Mouse (Mus musculus) adrenal gland, adult 8-10 months (tissue): Measurements from ENCODE around the gene Gm49661. TPM values are rescaled to one million over a fixed set of nuclear protein-coding genes. Genes with fewer than 3 reads are reported as not detected.

Source experiments
- DNase-seq: peaks from one replicate; pipeline ENCODE4 v3.0.0; 2022
- total RNA-seq, 4 experiments: library from RNA; stranded (reverse); gene quantifications; 2 replicates each; pipeline ENCODE4 v1.2.4; 2022

The Gm49661 gene
- total RNA-seq = 1 to 10 TPM in 2 of 4 experiments, not detected in 2; 1.7 to 2.3 TPM

- peak; percentile 63 for DNase-seq
These were observed at the start of gene Gm49661, which contains the start of the genes Prdx2 and Rnaseh2a for GRCm38 (mm10) chr8:84969241-84970134. Gene Gm49661 (minus strand): TSS chr8:84969433. Gene Prdx2 (plus strand): TSS chr8:84969587. Gene Rnaseh2a (minus strand): TSS chr8:84969767.

- no peak for DNase-seq
These were observed 48.0 kb upstream of the Gm49661 start for GRCm38 (mm10) chr8:85017209-85017608.

- DNase-seq = no peak
These were observed 47.5 kb upstream of the Gm49661 start for GRCm38 (mm10) chr8:85016724-85017123.

- DNase-seq = no peak
These were observed 45.2 kb upstream of the Gm49661 start, which contains the start of gene Best2 for GRCm38 (mm10) chr8:85014431-85014830. Gene Best2 (minus strand): TSS chr8:85014531.

- DNase-seq = no peak
These were observed 44.1 kb upstream of the Gm49661 start for GRCm38 (mm10) chr8:85013230-85013840.

GRCm38 (mm10) chr8:85011242-85011641 lies 42.0 kb upstream of the Gm49661 start:
- DNase-seq = no peak

- no peak for DNase-seq
These were observed 38.5 kb upstream of the Gm49661 start for GRCm38 (mm10) chr8:85007686-85008085.

GRCm38 (mm10) chr8:84997649-84998295 lies 28.5 kb upstream of the Gm49661 start:
- peak; percentile 80 for DNase-seq

GRCm38 (mm10) chr8:84996978-84997377 lies 27.7 kb upstream of the Gm49661 start:
- DNase-seq = no peak

GRCm38 (mm10) chr8:84995680-84996079 lies 26.4 kb upstream of the Gm49661 start:
- no peak for DNase-seq

GRCm38 (mm10) chr8:84994375-84994774 lies 25.1 kb upstream of the Gm49661 start:
- no peak for DNase-seq

GRCm38 (mm10) chr8:84990836-84991235 lies 21.6 kb upstream of the Gm49661 start:
- DNase-seq = peak; percentile 67

GRCm38 (mm10) chr8:84990349-84990748 lies 21.1 kb upstream of the Gm49661 start, which contains the start of gene Hook2:
Gene Hook2 (plus strand): TSS chr8:84990603.
- DNase-seq = peak; percentile 94

- peak; percentile 89 for DNase-seq
These were observed 20.6 kb upstream of the Gm49661 start for GRCm38 (mm10) chr8:84989810-84990209.

GRCm38 (mm10) chr8:84989311-84989731 lies 20.1 kb upstream of the Gm49661 start:
- peak; percentile 51 for DNase-seq

- no peak for DNase-seq
These were observed 18.7 kb upstream of the Gm49661 start for GRCm38 (mm10) chr8:84987903-84988302.

GRCm38 (mm10) chr8:84987388-84987787 lies 18.2 kb upstream of the Gm49661 start:
- no peak for DNase-seq

- no peak for DNase-seq
These were observed 17.2 kb upstream of the Gm49661 start for GRCm38 (mm10) chr8:84986379-84986945.

GRCm38 (mm10) chr8:84985684-84986378 lies 16.6 kb upstream of the Gm49661 start:
- DNase-seq = peak; percentile 88

- no peak for DNase-seq
These were observed 15.9 kb upstream of the Gm49661 start for GRCm38 (mm10) chr8:84985049-84985683.
